Mouse (Mus musculus) megakaryocyte-erythroid progenitor cell, adult 5-6 weeks (primary cell): ENCODE measurements around the gene Tnfaip2. TPM values are rescaled to one million over a fixed set of nuclear protein-coding genes. Genes with fewer than 3 reads are reported as not detected.

Experiments used
- total RNA-seq, 2 experiments: library from RNA; stranded (forward) in 1 of 2; stranded (reverse) in 1 of 2; fragments of 200-1000, 215-1000 nt in 1 of 2; fragments of >200 nt in 1 of 2; fragmentation: Nextera tagmentation in 1 of 2; gene quantifications; 2 replicates each; pipeline ENCODE4 v1.2.3; 2014 to 2017

Gene Tnfaip2
- total RNA-seq, 2 experiments from 2014 or later: 149 to 163 TPM

Other genes starting within 250 kb of the Tnfaip2 start
- gene Amn, start 171.4 kb upstream of the Tnfaip2 start, total RNA-seq (2014; fragmentation: Nextera tagmentation): not detected in 2 replicates
- 0.47 TPM in 1 of 2 replicates, not detected in the other for gene Amn, start 171.4 kb upstream of the Tnfaip2 start, total RNA-seq (2017)
- 7.9 and 11.5 TPM in 2 replicates for gene Cdc42bpb, start 64.8 kb upstream of the Tnfaip2 start, total RNA-seq (2014; fragmentation: Nextera tagmentation)
- gene Cdc42bpb, start 64.8 kb upstream of the Tnfaip2 start, total RNA-seq (2017): 2.6 and 9.6 TPM in 2 replicates
- gene Lbhd2, start 35.7 kb upstream of the Tnfaip2 start, total RNA-seq (2014; fragmentation: Nextera tagmentation): not detected in 2 replicates
- not detected in 2 replicates for gene Lbhd2, start 35.7 kb upstream of the Tnfaip2 start, total RNA-seq (2017)
- 0.27 TPM in 1 of 2 replicates, not detected in the other for gene Exoc3l4, start 25.5 kb upstream of the Tnfaip2 start, total RNA-seq (2014; fragmentation: Nextera tagmentation)
- not detected in 2 replicates for gene Exoc3l4, start 25.5 kb upstream of the Tnfaip2 start, total RNA-seq (2017)
- not detected in 2 replicates for gene Gm266, start 43.4 kb downstream of the Tnfaip2 start, total RNA-seq (2014; fragmentation: Nextera tagmentation)
- gene Gm266, start 43.4 kb downstream of the Tnfaip2 start, total RNA-seq (2017): not detected in 2 replicates
- 212 and 247 TPM in 2 replicates for gene Eif5, start 95.5 kb downstream of the Tnfaip2 start, total RNA-seq (2014; fragmentation: Nextera tagmentation)
- 262 and 337 TPM in 2 replicates for gene Eif5, start 95.5 kb downstream of the Tnfaip2 start, total RNA-seq (2017)
- 56.3 and 62.2 TPM in 2 replicates for gene Mark3, start 132.1 kb downstream of the Tnfaip2 start, total RNA-seq (2014; fragmentation: Nextera tagmentation)
- gene Mark3, start 132.1 kb downstream of the Tnfaip2 start, total RNA-seq (2017): 55.2 and 81.3 TPM in 2 replicates
- gene Ckb, start 229.9 kb downstream of the Tnfaip2 start, total RNA-seq (2014; fragmentation: Nextera tagmentation): 2.7 TPM in 1 of 2 replicates, not detected in the other
- gene Ckb, start 229.9 kb downstream of the Tnfaip2 start, total RNA-seq (2017): 1.5 and 4.4 TPM in 2 replicates
- 20.5 and 26.7 TPM in 2 replicates for gene Trmt61a, start 235.6 kb downstream of the Tnfaip2 start, total RNA-seq (2014; fragmentation: Nextera tagmentation)
- gene Trmt61a, start 235.6 kb downstream of the Tnfaip2 start, total RNA-seq (2017): 11.1 and 15.4 TPM in 2 replicates